Mouse (Mus musculus) CH12.LX (cell line): ENCODE data around the gene Cyb5rl.

Experiments used
- CTCF ChIP-seq, 2 experiments: IDR thresholded peaks in 1 of 2; conservative IDR thresholded peaks in 1 of 2; 2 replicates each; pipeline ENCODE4 v1.5.1; 2011 to 2012; ENCODE audit warnings: low read depth in 2 of 2, low read length in 2 of 2, improper control_type of control experiment in 1 of 2, inconsistent platforms in 1 of 2, mild to moderate bottlenecking in 1 of 2, moderate library complexity in 1 of 2
- MAFK ChIP-seq: IDR thresholded peaks from 2 replicates; pipeline ENCODE4 v1.6.1; 2011; ENCODE audit warnings: low read length, improper control_type of control experiment; ENCODE audit not compliant: insufficient replicate concordance
- RCOR1 ChIP-seq: conservative IDR thresholded peaks from 2 replicates; pipeline ENCODE4 v1.6.1; 2012; ENCODE audit warnings: low read depth, mild to moderate bottlenecking, inconsistent platforms, low read length, improper control_type of control experiment
- USF2 ChIP-seq: conservative IDR thresholded peaks from 2 replicates; pipeline ENCODE4 v1.6.1; 2011; ENCODE audit warnings: low read depth, low read length, improper control_type of control experiment

DNA sequence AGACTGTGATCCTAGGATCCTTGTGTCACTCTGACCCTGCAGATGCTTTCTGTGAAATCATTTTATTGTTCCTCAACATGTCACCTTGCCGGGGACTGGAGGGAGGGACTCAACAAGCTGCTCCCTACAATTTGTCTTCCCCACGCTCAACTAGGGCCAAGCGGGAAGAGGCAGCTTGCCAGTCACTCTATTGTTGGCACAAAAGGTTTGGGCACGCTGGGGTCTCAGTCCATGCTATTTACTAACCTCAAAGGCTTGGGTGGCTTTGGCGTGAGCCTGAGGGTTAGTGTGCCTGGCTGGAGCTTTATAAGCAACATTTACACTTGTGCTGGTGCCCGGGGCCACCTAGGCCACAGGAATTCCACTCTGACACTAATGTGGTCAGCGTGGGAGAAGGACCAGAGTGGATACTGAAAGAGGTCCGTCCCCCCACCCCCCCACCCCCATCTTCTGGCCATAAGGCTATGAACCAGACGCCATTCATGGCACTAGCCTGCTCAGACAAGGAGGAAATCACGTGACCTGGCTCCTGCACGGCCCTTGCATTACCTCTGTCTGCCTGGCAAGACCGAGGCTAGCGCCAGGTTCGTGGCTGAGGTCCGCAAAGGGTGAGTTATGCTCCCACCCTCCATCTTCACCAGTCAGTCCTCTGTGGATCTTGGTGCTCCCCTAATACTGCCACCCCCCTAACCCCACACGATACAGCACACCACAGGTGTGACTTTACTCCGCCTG is 32.2 kb downstream of the Cyb5rl start:
- TF ChIP-seq USF2 (no peak), RCOR1 (no peak), CTCF (conservative IDR thresholded peaks at IDR 0.05 in 1 of 2, IDR thresholded peaks at IDR 0.05 in 1 of 2; ENCODE audit: low read depth in 2 of 2, low read length in 2 of 2) (no peak), MAFK (no peak)
